Mouse (Mus musculus) limb, embryonic 14.5 days (tissue): ENCODE measurements at regions not wholly inside any gene's neighbourhood (a gene's known extent, or its start where the extent isn't known, plus 50 kb on each side); places are given as distances from the start of the nearest gene placed in this dataset.

ENCODE experiments used
- ATAC-seq: fragments of 200-750 bp; cut with Nextera tagmentation; 2 replicates; pipeline ENCODE4 v1.8.0; 2017; ENCODE audit warnings: low read depth, moderate number of reproducible peaks, moderate TSS enrichment; ENCODE audit not compliant: low FRiP score
- DNase-seq: peaks from one replicate; pipeline ENCODE4 v3.0.0-alpha.2; 2015; ENCODE audit warnings: low spot score
- H3K27ac ChIP-seq: fragments of 300-500 bp; sonication (generic); replicated peaks from 2 replicates; pipeline ENCODE4 v1.5.1; 2014; ENCODE audit warnings: low read depth, mild to moderate bottlenecking, low read length, moderate library complexity, mixed read lengths
- H3K27me3 ChIP-seq: fragments of 300-500 bp; sonication (generic); 2 replicates; pipeline ENCODE4 v1.6.1; 2014; ENCODE audit warnings: low read length, mixed read lengths; ENCODE audit not compliant: control insufficient read depth, insufficient read depth
- H3K36me3 ChIP-seq: fragments of 300-500 bp; sonication (generic); 2 replicates; pipeline ENCODE4 v1.6.1; 2014; ENCODE audit warnings: mild to moderate bottlenecking, low read length, moderate library complexity, mixed read lengths; ENCODE audit not compliant: control insufficient read depth, insufficient read depth
- H3K4me1 ChIP-seq: fragments of 300-500 bp; sonication (generic); 2 replicates; pipeline ENCODE4 v1.6.1; 2014; ENCODE audit warnings: antibody characterized with exemption, low read length, mixed read lengths; ENCODE audit not compliant: control insufficient read depth, insufficient read depth
- H3K4me2 ChIP-seq: fragments of 300-500 bp; sonication (generic); replicated peaks from 2 replicates; pipeline ENCODE4 v1.6.1; 2014; ENCODE audit warnings: low read depth, mild to moderate bottlenecking, low read length, moderate library complexity; ENCODE audit not compliant: severe bottlenecking
- H3K4me3 ChIP-seq: fragments of 300-500 bp; sonication (generic); replicated peaks from 2 replicates; pipeline ENCODE4 v1.5.1; 2014; ENCODE audit warnings: low read length
- H3K9ac ChIP-seq: fragments of 300-500 bp; sonication (generic); 2 replicates; pipeline ENCODE4 v1.6.1; 2014; ENCODE audit warnings: mild to moderate bottlenecking, low read depth, low read length, moderate library complexity; ENCODE audit not compliant: severe bottlenecking
- H3K9me3 ChIP-seq: fragments of 300-500 bp; sonication (generic); 2 replicates; pipeline ENCODE4 v1.6.1; 2016; ENCODE audit warnings: low read length; ENCODE audit not compliant: control insufficient read depth
- POLR2A ChIP-seq: fragments of 200-500 bp; IDR thresholded peaks from 2 replicates; pipeline ENCODE4 v1.8.0; 2012; ENCODE audit warnings: inconsistent platforms, mild to moderate bottlenecking, moderate library complexity, borderline replicate concordance; ENCODE audit not compliant: insufficient read depth, insufficient read length; ENCODE audit errors: extremely low read depth
- WGBS: fragments of 180-500 bp; shearing (Covaris S2); extraction: QIAGEN DNeasy Blood & Tissue Kit; methylation state at CpG from one replicate; pipeline ENCODE4 v1.1.7; 2014; 5-methylcytosine and 5-hydroxymethylcytosine counted together

DNA sequence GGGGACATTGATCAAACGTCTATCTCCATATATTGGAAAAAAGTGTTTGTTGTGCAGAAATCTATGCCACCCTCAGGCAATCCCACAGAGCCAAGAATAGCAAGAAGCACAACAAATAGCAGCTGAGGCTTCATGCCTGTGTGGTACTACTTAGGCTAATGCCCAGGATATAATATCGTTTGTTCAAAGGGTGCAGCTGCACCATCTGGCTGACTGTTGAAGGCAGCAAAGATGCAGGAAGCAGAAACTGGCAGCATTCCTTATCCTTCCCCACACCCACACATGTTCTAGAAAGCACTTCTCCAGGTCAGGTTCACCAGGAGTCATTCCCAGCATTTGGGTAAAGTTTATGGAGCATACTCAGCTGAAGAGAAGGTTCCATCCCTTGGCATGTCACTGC lies 158.1 kb upstream of the Ccn2 start:
- H3K36me3 ChIP-seq: no peaks in the 10 kb centered on the region
- H3K4me3 ChIP-seq: no peak overlapping the region
- WGBS: 68% methylated on average over 2 of the region's 2 CpGs
- TF ChIP-seq POLR2A: no peak
- no peaks in the 10 kb centered on the region for H3K9me3 ChIP-seq
- ATAC-seq (no peak), DNase-seq (peak; percentile 20)
- H3K27ac ChIP-seq: no peak overlapping the region
- H3K27me3 ChIP-seq: no peaks in the 10 kb centered on the region
- H3K4me2 ChIP-seq: no peak overlapping the region
- H3K9ac ChIP-seq: no peak overlapping the region
- H3K4me1 ChIP-seq: no peaks in the 10 kb centered on the region

DNA sequence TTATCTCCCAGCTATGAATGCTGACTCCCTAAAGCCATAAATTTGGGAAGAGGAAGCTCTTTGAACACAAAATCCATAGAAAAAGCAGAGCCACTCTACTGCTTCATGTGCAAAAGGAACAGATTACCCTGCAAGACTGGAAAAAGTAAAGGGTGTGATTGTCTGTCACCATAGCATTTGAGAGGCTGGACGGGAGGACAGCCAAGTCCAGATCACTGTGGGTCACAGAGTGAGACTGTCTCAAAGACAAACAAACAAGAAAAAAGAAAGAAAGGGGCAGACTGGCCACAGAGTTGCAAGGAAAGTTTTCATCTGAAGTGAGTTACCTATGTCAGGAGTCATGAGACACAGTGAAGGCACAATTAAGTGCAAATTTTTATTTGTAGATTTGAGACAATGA lies 150.7 kb upstream of the Ccn2 start:
- no peak for ATAC-seq
- Histone ChIP-seq H3K4me2 (no peak overlapping the region), H3K27me3 (no peaks in the 10 kb centered on the region), H3K9me3 (no peaks in the 10 kb centered on the region), H3K36me3 (no peaks in the 10 kb centered on the region), H3K9ac (no peak overlapping the region), H3K4me3 (no peak overlapping the region), H3K27ac (no peak overlapping the region), H3K4me1 (peaks cover 12% of the 10 kb centered on the region; the same call in 1 of the 2 replicates)
- no peak for DNase-seq
- TF ChIP-seq POLR2A: no peak
- 51% methylated on average over 1 of the region's 1 CpGs for WGBS

- H3K4me1 ChIP-seq: peaks cover 12% of the 10 kb centered on the region; the same call in 1 of the 2 replicates
- H3K4me2 ChIP-seq: no peak overlapping the region
- ATAC-seq (no peak), DNase-seq (no peak)
- H3K27me3 ChIP-seq: no peaks in the 10 kb centered on the region
- WGBS: 81% methylated on average over 6 of the region's 6 CpGs
- no peaks in the 10 kb centered on the region for H3K9me3 ChIP-seq
- no peak for TF ChIP-seq POLR2A
- no peak overlapping the region for H3K9ac ChIP-seq
- no peak overlapping the region for H3K27ac ChIP-seq
- H3K4me3 ChIP-seq: no peak overlapping the region
- H3K36me3 ChIP-seq: no peaks in the 10 kb centered on the region
These were observed 150.2 kb upstream of the Ccn2 start for GRCm38 (mm10) chr10:24445036-24445435.

- H3K4me3 ChIP-seq: no peak overlapping the region
- no peak for TF ChIP-seq POLR2A
- 75% methylated on average over 8 of the region's 8 CpGs for WGBS
- ATAC-seq (no peak), DNase-seq (no peak)
- H3K9ac ChIP-seq: no peak overlapping the region
- no peaks in the 10 kb centered on the region for H3K36me3 ChIP-seq
- H3K4me2 ChIP-seq: no peak overlapping the region
- H3K27me3 ChIP-seq: no peaks in the 10 kb centered on the region
- H3K4me1 ChIP-seq: peaks cover 12% of the 10 kb centered on the region; the same call in 1 of the 2 replicates
- no peak overlapping the region for H3K27ac ChIP-seq
- H3K9me3 ChIP-seq: no peaks in the 10 kb centered on the region
These were observed 149.1 kb upstream of the Ccn2 start for GRCm38 (mm10) chr10:24446168-24446567.

GRCm38 (mm10) chr10:24447135-24447534 lies 148.1 kb upstream of the Ccn2 start:
- H3K27ac ChIP-seq: no peak overlapping the region

More at GRCm38 (mm10) chr10:24447135-24447534, 148.1 kb upstream of the Ccn2 start:
- no peak overlapping the region for H3K4me3 ChIP-seq
- no peaks in the 10 kb centered on the region for H3K9me3 ChIP-seq
- WGBS: 53% methylated on average over 6 of the region's 6 CpGs
- peaks cover 12% of the 10 kb centered on the region; the same call in 1 of the 2 replicates for H3K4me1 ChIP-seq
- no peaks in the 10 kb centered on the region for H3K27me3 ChIP-seq
- H3K4me2 ChIP-seq: no peak overlapping the region
- ATAC-seq (no peak), DNase-seq (peak; percentile 5)
- TF ChIP-seq POLR2A: no peak
- H3K36me3 ChIP-seq: no peaks in the 10 kb centered on the region
- H3K9ac ChIP-seq: no peak overlapping the region
